Mouse (Mus musculus) kidney, embryonic 16.5 days (tissue): ENCODE results near the gene Misp. TPM values are rescaled to one million over a fixed set of nuclear protein-coding genes. Genes with fewer than 3 reads are reported as not detected.
A peak's percentile ranks its signal among the peaks of the same experiment; 100 is the strongest.

Experiments
- ATAC-seq: fragments of 200-750 bp; cut with Nextera tagmentation; 2 replicates; pipeline ENCODE4 v1.8.0; 2017; ENCODE audit warnings: moderate TSS enrichment; ENCODE audit not compliant: low FRiP score, low TSS enrichment
- H3K27ac ChIP-seq: fragments of 300-500 bp; sonication (generic); 2 replicates; pipeline ENCODE4 v1.5.1; 2014; ENCODE audit warnings: low read length
- H3K27me3 ChIP-seq: fragments of 300-500 bp; sonication (generic); 2 replicates; pipeline ENCODE4 v1.6.1; 2014; ENCODE audit warnings: low read length, control low read depth, mixed read lengths; ENCODE audit not compliant: insufficient read depth
- H3K36me3 ChIP-seq: fragments of 300-500 bp; sonication (generic); 2 replicates; pipeline ENCODE4 v1.6.1; 2014; ENCODE audit warnings: low read length, control low read depth, mixed read lengths; ENCODE audit not compliant: insufficient read depth
- H3K4me1 ChIP-seq: fragments of 300-500 bp; sonication (generic); 2 replicates; pipeline ENCODE4 v1.6.1; 2014; ENCODE audit warnings: low read length, control low read depth, mixed read lengths; ENCODE audit not compliant: insufficient read depth
- H3K4me2 ChIP-seq: fragments of 300-500 bp; sonication (generic); replicated peaks from 2 replicates; pipeline ENCODE4 v1.6.1; 2014; ENCODE audit warnings: low read depth, low read length
- H3K4me3 ChIP-seq: fragments of 300-500 bp; sonication (generic); 2 replicates; pipeline ENCODE4 v1.5.1; 2014; ENCODE audit warnings: mild to moderate bottlenecking, low read length
- H3K9ac ChIP-seq: fragments of 300-500 bp; sonication (generic); replicated peaks from 2 replicates; pipeline ENCODE4 v1.6.1; 2014; ENCODE audit warnings: low read length
- H3K9me3 ChIP-seq: fragments of 300-500 bp; sonication (generic); 2 replicates; pipeline ENCODE4 v1.6.1; 2016; ENCODE audit warnings: low read length, control low read depth
- WGBS: fragments of 180-500 bp; shearing (Covaris S2); extraction: QIAGEN DNeasy Blood & Tissue Kit; methylation state at CpG from one replicate; pipeline ENCODE4 v1.1.7; 2014; 5-methylcytosine and 5-hydroxymethylcytosine counted together
- polyA plus RNA-seq: library from polyadenylated mRNA; unstranded; fragments of >200 nt; fragmentation: Nextera tagmentation; extraction: Ambion mirVana; gene quantifications from 2 replicates; pipeline ENCODE4 v1.2.1, GENCODE M21; 2015

Gene Misp
- polyA plus RNA-seq, 1 experiment from 2014 or later: 18.5 TPM

GRCm38 (mm10) chr10:79805636-79806035, 15.2 kb upstream of the Misp start:
- peaks cover 22% of the 10 kb centered on the region for H3K36me3 ChIP-seq
- peaks cover 69% of the 10 kb centered on the region for H3K4me1 ChIP-seq
- peak overlapping the region; percentile 81; the same call in 1 of the 2 replicates for H3K27ac ChIP-seq
- no peaks in the 10 kb centered on the region for H3K9me3 ChIP-seq
- peak overlapping the region; percentile 3; the same call in 1 of the 2 replicates for H3K4me2 ChIP-seq
- ATAC-seq: no peak
- H3K4me3 ChIP-seq: no peak overlapping the region
- 0 out of 2 replicates have a peak overlapping the region, but pooled peaks have one; percentile 10 for H3K9ac ChIP-seq
- H3K27me3 ChIP-seq: no peaks in the 10 kb centered on the region
- 20% methylated on average over 11 of the region's 11 CpGs for WGBS

- Histone ChIP-seq H3K36me3 (peaks cover 28% of the 10 kb centered on the region), H3K4me1 (peaks cover 64% of the 10 kb centered on the region), H3K4me2 (no peak overlapping the region; the same call in 1 of the 2 replicates), H3K9ac (no peak overlapping the region), H3K4me3 (no peak overlapping the region), H3K27ac (peak overlapping the region; percentile 52), H3K9me3 (no peaks in the 10 kb centered on the region), H3K27me3 (no peaks in the 10 kb centered on the region)
- ATAC-seq: no peak
- WGBS: 75% methylated on average over 9 of the region's 9 CpGs
These were observed 14.5 kb upstream of the Misp start for GRCm38 (mm10) chr10:79806331-79806730.

DNA sequence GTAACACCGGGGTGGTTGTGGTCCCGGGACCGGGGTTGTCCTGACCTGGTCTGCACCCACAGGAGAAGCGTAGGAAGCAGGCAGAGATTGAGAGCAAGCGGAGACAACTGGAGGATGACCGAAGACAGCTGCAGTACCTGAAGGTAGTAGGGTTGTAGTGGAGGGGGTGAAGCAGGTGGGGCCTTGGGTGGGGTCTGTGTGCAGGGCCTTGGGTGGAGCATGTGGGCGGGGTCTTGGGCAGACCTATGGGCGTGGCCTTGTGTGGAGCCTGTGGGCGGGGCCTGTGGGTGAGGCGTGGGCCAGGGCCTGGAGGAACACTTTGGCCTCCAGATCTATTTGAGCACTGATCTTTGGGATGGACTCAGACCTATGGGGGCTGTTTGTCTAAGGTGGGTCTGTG, 13.8 kb upstream of the Misp start:
- H3K4me3 ChIP-seq: no peak overlapping the region
- H3K9ac ChIP-seq: no peak overlapping the region
- 77% methylated on average over 10 of the region's 10 CpGs for WGBS
- peak overlapping the region; percentile 71; the same call in 1 of the 2 replicates for H3K27ac ChIP-seq
- peaks cover 28% of the 10 kb centered on the region for H3K36me3 ChIP-seq
- no peak for ATAC-seq
- H3K9me3 ChIP-seq: no peaks in the 10 kb centered on the region
- H3K4me2 ChIP-seq: no peak overlapping the region
- no peaks in the 10 kb centered on the region for H3K27me3 ChIP-seq
- H3K4me1 ChIP-seq: peaks cover 58% of the 10 kb centered on the region

DNA sequence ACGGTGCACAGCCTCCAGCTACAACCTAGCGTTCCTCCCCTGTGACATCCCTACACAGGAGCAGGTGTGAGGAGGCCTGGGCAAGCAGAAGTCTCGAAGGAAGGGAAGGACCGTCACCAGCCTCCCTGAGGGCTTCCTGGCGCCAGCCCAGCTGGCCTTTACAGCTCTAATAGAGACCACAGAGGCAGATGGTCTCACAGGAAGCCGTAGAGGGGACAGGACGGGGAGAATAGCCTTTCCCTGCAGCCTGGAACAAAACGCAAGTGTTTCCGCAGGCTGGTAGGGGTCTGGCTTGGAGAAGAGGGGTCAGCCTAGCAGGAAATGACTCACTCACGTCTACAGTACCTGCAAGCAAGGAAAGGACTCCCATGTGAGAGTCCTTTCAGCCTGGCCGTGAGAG, 13.0 kb upstream of the Misp start:
- WGBS: 47% methylated on average over 11 of the region's 11 CpGs
- no peak overlapping the region for H3K4me2 ChIP-seq
- no peaks in the 10 kb centered on the region for H3K27me3 ChIP-seq
- peak overlapping the region; percentile 71 for H3K27ac ChIP-seq
- no peaks in the 10 kb centered on the region for H3K9me3 ChIP-seq
- peak overlapping the region; percentile 22; the same call in 1 of the 2 replicates for H3K9ac ChIP-seq
- no peak overlapping the region for H3K4me3 ChIP-seq
- peak; percentile 3; the same call in 1 of the 2 replicates for ATAC-seq
- H3K4me1 ChIP-seq: peaks cover 55% of the 10 kb centered on the region
- peaks cover 28% of the 10 kb centered on the region for H3K36me3 ChIP-seq

DNA sequence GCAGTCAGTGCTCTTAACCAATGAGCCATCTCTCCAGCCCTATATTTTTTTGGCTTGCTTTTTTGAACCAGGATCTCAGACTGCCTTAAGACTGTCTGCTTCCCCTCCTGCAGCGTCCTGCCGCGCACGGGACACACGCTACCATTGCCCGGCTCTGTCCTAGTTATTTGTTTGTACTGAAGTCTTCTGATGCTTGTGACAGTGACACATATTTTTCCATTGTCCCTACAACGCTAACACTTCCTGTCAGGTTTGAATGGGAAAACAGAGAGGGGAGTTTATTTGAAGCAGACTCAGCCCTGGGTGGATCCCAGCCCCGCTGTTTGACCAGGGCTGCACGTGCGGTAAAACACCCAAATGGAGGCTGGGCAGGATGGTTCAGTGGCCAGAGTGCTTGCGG, 12.1 kb upstream of the Misp start:
- Histone ChIP-seq H3K9me3 (no peaks in the 10 kb centered on the region), H3K9ac (no peak overlapping the region), H3K4me3 (no peak overlapping the region), H3K36me3 (peaks cover 28% of the 10 kb centered on the region), H3K4me1 (peaks cover 46% of the 10 kb centered on the region), H3K27ac (peak overlapping the region; percentile 71; the same call in 1 of the 2 replicates), H3K4me2 (no peak overlapping the region), H3K27me3 (no peaks in the 10 kb centered on the region)
- no peak for ATAC-seq
- 79% methylated on average over 11 of the region's 11 CpGs for WGBS

- no peak for ATAC-seq
- no peak overlapping the region for H3K4me3 ChIP-seq
- H3K27ac ChIP-seq: no peak overlapping the region
- H3K4me2 ChIP-seq: no peak overlapping the region
- H3K36me3 ChIP-seq: peaks cover 34% of the 10 kb centered on the region
- 0 out of 2 replicates have a peak overlapping the region, but pooled peaks have one; percentile 3 for H3K9ac ChIP-seq
- no peaks in the 10 kb centered on the region for H3K27me3 ChIP-seq
- H3K9me3 ChIP-seq: no peaks in the 10 kb centered on the region
- H3K4me1 ChIP-seq: peaks cover 23% of the 10 kb centered on the region
- 27% methylated on average over 15 of the region's 15 CpGs for WGBS
These were observed 8.8 kb upstream of the Misp start for GRCm38 (mm10) chr10:79811736-79812637.

DNA sequence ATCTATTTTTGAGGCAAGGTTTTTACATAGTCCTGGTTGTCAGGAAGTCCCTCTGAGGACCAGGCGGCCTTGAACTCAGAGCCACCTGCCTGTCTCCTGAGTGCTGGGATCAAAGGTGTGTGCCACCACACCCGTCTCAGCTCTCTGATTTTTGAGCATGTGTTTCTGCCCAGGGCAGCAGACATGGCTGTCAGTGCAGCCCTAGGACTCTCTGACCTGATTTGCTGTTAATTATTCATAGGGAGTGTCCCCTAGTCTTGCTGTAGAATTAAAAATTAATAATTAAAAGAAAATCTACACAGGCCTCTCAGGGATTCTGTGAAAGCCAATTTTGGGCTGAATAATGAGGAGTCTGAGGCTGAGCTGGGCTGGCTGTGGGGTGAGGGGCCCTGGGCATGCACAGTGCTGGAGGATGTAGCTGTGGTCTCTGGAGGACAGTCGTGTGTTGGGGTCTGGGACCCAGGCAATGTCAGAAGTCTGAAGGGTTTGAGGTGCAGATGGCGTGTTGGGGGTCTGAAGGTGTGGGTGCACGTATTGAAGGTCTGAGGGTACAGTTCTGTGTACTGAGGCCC, 6.4 kb upstream of the Misp start:
- peak overlapping the region; percentile 93 for H3K27ac ChIP-seq
- H3K4me3 ChIP-seq: 0 out of 2 replicates have a peak overlapping the region, but pooled peaks have one; percentile 3
- ATAC-seq: peak; percentile 68
- H3K9ac ChIP-seq: 0 out of 2 replicates have a peak overlapping the region, but pooled peaks have one; percentile 13
- no peaks in the 10 kb centered on the region for H3K9me3 ChIP-seq
- no peaks in the 10 kb centered on the region for H3K27me3 ChIP-seq
- H3K36me3 ChIP-seq: peaks cover 24% of the 10 kb centered on the region
- H3K4me1 ChIP-seq: peaks cover 21% of the 10 kb centered on the region
- WGBS: 59% methylated on average over 5 of the region's 5 CpGs
- H3K4me2 ChIP-seq: peak overlapping the region; percentile 29

DNA sequence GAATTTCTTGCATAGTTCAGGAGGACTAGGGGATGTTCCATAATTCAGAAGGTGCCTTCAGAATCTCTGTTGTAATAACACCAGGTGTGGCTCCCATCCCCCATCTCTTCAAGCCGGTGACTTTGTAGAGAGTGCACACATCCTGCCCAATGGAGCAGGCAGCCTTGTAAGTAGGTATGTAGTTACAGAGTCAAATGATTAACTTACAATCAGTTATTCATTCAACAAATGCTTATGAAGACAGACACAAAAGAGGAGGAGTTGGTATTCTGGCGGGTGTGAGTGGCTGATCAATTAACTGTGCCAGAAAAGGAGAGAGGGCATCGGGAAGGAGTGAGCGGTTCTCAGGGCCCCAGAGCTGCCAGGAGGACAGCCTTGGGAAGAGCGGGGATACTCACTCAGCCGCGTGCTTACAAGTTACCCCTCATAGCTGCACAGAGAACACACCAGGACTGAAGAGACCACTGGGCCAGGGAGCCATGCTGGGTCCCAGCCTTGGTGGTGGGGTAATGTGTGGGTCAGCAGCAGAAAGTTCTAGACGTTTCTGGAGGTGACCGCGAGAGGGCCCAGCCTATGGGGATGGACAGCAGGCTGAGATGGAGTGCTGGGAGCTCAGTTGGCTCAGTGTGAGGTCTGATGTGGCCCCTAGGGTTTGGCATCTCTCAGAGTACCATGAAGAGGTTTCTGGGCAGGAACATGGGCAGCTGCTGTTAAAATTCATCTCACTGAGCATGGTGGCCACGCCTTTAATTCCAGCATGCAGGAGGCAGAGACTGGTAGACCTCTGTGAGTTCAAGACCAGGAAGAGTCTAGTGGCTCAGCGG, 4.9 kb upstream of the Misp start:
- peak overlapping the region; percentile 93 for H3K27ac ChIP-seq
- H3K36me3 ChIP-seq: peaks cover 26% of the 10 kb centered on the region
- H3K4me3 ChIP-seq: peak overlapping the region; percentile 21
- peak; percentile 57 for ATAC-seq
- H3K27me3 ChIP-seq: no peaks in the 10 kb centered on the region
- peaks cover 33% of the 10 kb centered on the region for H3K4me1 ChIP-seq
- H3K4me2 ChIP-seq: peak overlapping the region; percentile 29
- peak overlapping the region; percentile 17; the same call in 1 of the 2 replicates for H3K9ac ChIP-seq
- H3K9me3 ChIP-seq: no peaks in the 10 kb centered on the region
- WGBS: 70% methylated on average over 12 of the region's 12 CpGs

- H3K4me1 ChIP-seq: peaks cover 44% of the 10 kb centered on the region
- 0 out of 2 replicates have a peak overlapping the region, but pooled peaks have one; percentile 11 for H3K4me2 ChIP-seq
- peaks cover 22% of the 10 kb centered on the region for H3K36me3 ChIP-seq
- H3K9ac ChIP-seq: no peak overlapping the region
- no peak overlapping the region for H3K4me3 ChIP-seq
- no peaks in the 10 kb centered on the region for H3K27me3 ChIP-seq
- peak overlapping the region; percentile 93 for H3K27ac ChIP-seq
- H3K9me3 ChIP-seq: no peaks in the 10 kb centered on the region
- no peak for ATAC-seq
- WGBS: 76% methylated on average over 2 of the region's 2 CpGs
These were observed 3.7 kb upstream of the Misp start for GRCm38 (mm10) chr10:79817111-79817510.
